Mouse (Mus musculus) heart, embryonic 15.5 days (tissue): Measurements from ENCODE around the gene Iqcj. TPM values are rescaled to one million over a fixed set of nuclear protein-coding genes. Genes with fewer than 3 reads are reported as not detected.

Experiments
- ATAC-seq: fragments of 200-750 bp; cut with Nextera tagmentation; replicated peaks from 2 replicates; pipeline ENCODE4 v1.8.0; 2017; ENCODE audit warnings: low read depth, moderate TSS enrichment; ENCODE audit not compliant: insufficient number of reproducible peaks, insufficient read depth, low FRiP score
- H3K27ac ChIP-seq: fragments of 300-500 bp; sonication (generic); 2 replicates; pipeline ENCODE4 v1.5.1; 2015; ENCODE audit warnings: mild to moderate bottlenecking, inconsistent platforms
- H3K27me3 ChIP-seq: fragments of 300-500 bp; sonication (generic); 2 replicates; pipeline ENCODE4 v1.6.1; 2015; ENCODE audit warnings: inconsistent platforms
- H3K36me3 ChIP-seq: fragments of 300-500 bp; sonication (generic); 2 replicates; pipeline ENCODE4 v1.6.1; 2015; ENCODE audit warnings: mild to moderate bottlenecking, inconsistent platforms
- H3K4me1 ChIP-seq: fragments of 300-500 bp; sonication (generic); replicated peaks from 2 replicates; pipeline ENCODE4 v1.6.1; 2015; ENCODE audit warnings: inconsistent platforms
- H3K4me2 ChIP-seq: fragments of 300-500 bp; sonication (generic); 2 replicates; pipeline ENCODE4 v1.6.1; 2015; ENCODE audit warnings: inconsistent platforms, mild to moderate bottlenecking, moderate library complexity
- H3K4me3 ChIP-seq: fragments of 300-500 bp; sonication (generic); 2 replicates; pipeline ENCODE4 v1.5.1; 2015; ENCODE audit warnings: mild to moderate bottlenecking, inconsistent platforms
- H3K9ac ChIP-seq: fragments of 300-500 bp; sonication (generic); 2 replicates; pipeline ENCODE4 v1.6.1; 2015; ENCODE audit warnings: mild to moderate bottlenecking, inconsistent platforms
- H3K9me3 ChIP-seq: fragments of 300-500 bp; sonication (generic); replicated peaks from 2 replicates; pipeline ENCODE4 v1.6.1; 2016; ENCODE audit warnings: inconsistent platforms
- WGBS: fragments of 180-500 bp; shearing (Covaris S2); methylation state at CpG from one replicate; pipeline ENCODE4 v1.1.7; 2015; ENCODE audit warnings: mixed read lengths; 5-methylcytosine and 5-hydroxymethylcytosine counted together
- polyA plus RNA-seq: library from polyadenylated mRNA; unstranded; fragments of >200 nt; fragmentation: Nextera tagmentation; extraction: Ambion mirVana; gene quantifications from 2 replicates; pipeline ENCODE4 v1.2.1, GENCODE M21; 2015

Iqcj gene
- polyA plus RNA-seq, 1 experiment from 2014 or later: not detected

- 58% methylated on average over 7 of the region's 7 CpGs for WGBS
- Histone ChIP-seq H3K4me2 (no peak overlapping the region), H3K9ac (no peak overlapping the region), H3K9me3 (no peaks in the 10 kb centered on the region), H3K27me3 (no peaks in the 10 kb centered on the region), H3K4me3 (no peak overlapping the region), H3K4me1 (no peaks in the 10 kb centered on the region), H3K27ac (no peak overlapping the region), H3K36me3 (no peaks in the 10 kb centered on the region)
- no peak for ATAC-seq
Observed at GRCm38 (mm10) chr3:67959672-67960071, 67.7 kb downstream of the Iqcj start.

GRCm38 (mm10) chr3:67960133-67960532 lies 68.1 kb downstream of the Iqcj start:
- no peaks in the 10 kb centered on the region for H3K36me3 ChIP-seq
- no peaks in the 10 kb centered on the region for H3K4me1 ChIP-seq
- 45% methylated on average over 3 of the region's 3 CpGs for WGBS
- no peak overlapping the region for H3K4me3 ChIP-seq
- no peak overlapping the region for H3K4me2 ChIP-seq
- no peaks in the 10 kb centered on the region for H3K27me3 ChIP-seq
- H3K9ac ChIP-seq: no peak overlapping the region
- no peak for ATAC-seq
- H3K9me3 ChIP-seq: no peaks in the 10 kb centered on the region
- no peak overlapping the region for H3K27ac ChIP-seq

GRCm38 (mm10) chr3:67960727-67961126 lies 68.7 kb downstream of the Iqcj start:
- Histone ChIP-seq H3K27ac (no peak overlapping the region), H3K9ac (no peak overlapping the region), H3K4me1 (no peaks in the 10 kb centered on the region), H3K36me3 (no peaks in the 10 kb centered on the region), H3K4me2 (no peak overlapping the region), H3K4me3 (no peak overlapping the region), H3K9me3 (no peaks in the 10 kb centered on the region), H3K27me3 (no peaks in the 10 kb centered on the region)
- no peak for ATAC-seq

- Histone ChIP-seq H3K4me1 (no peaks in the 10 kb centered on the region), H3K9ac (no peak overlapping the region), H3K4me2 (no peak overlapping the region), H3K9me3 (no peaks in the 10 kb centered on the region), H3K36me3 (no peaks in the 10 kb centered on the region), H3K4me3 (no peak overlapping the region), H3K27me3 (no peaks in the 10 kb centered on the region), H3K27ac (no peak overlapping the region)
- 75% methylated on average over 6 of the region's 6 CpGs for WGBS
- no peak for ATAC-seq
Observed at GRCm38 (mm10) chr3:67961934-67962639, 70.1 kb downstream of the Iqcj start.

- Histone ChIP-seq H3K9me3 (no peaks in the 10 kb centered on the region; the same call in 1 of the 2 replicates), H3K4me2 (no peak overlapping the region), H3K4me3 (no peak overlapping the region), H3K4me1 (no peaks in the 10 kb centered on the region), H3K9ac (no peak overlapping the region), H3K27ac (no peak overlapping the region), H3K27me3 (no peaks in the 10 kb centered on the region), H3K36me3 (no peaks in the 10 kb centered on the region)
- WGBS: 69% methylated on average over 2 of the region's 2 CpGs
- ATAC-seq: no peak
Observed at GRCm38 (mm10) chr3:67974340-67974998, 82.4 kb downstream of the Iqcj start.

GRCm38 (mm10) chr3:67980006-67980405 lies 88.0 kb downstream of the Iqcj start:
- no peaks in the 10 kb centered on the region for H3K36me3 ChIP-seq
- H3K4me3 ChIP-seq: no peak overlapping the region
- H3K27ac ChIP-seq: no peak overlapping the region
- H3K9me3 ChIP-seq: no peaks in the 10 kb centered on the region
- 55% methylated on average over 1 of the region's 1 CpGs for WGBS
- ATAC-seq: no peak
- H3K4me1 ChIP-seq: no peaks in the 10 kb centered on the region
- no peak overlapping the region for H3K4me2 ChIP-seq
- no peaks in the 10 kb centered on the region for H3K27me3 ChIP-seq
- no peak overlapping the region for H3K9ac ChIP-seq

GRCm38 (mm10) chr3:67983329-67983728 lies 91.3 kb downstream of the Iqcj start:
- no peak for ATAC-seq
- 0 out of 2 replicates have a peak overlapping the region, but pooled peaks have one; percentile 13 for H3K4me2 ChIP-seq

GRCm38 (mm10) chr3:68002415-68002814 lies 110.4 kb downstream of the Iqcj start:
- H3K9ac ChIP-seq: no peak overlapping the region
- WGBS: 74% methylated on average over 4 of the region's 4 CpGs
- ATAC-seq: no peak
- H3K36me3 ChIP-seq: no peaks in the 10 kb centered on the region
- no peaks in the 10 kb centered on the region for H3K9me3 ChIP-seq
- no peak overlapping the region for H3K27ac ChIP-seq
- no peak overlapping the region for H3K4me2 ChIP-seq
- H3K4me1 ChIP-seq: no peaks in the 10 kb centered on the region
- no peaks in the 10 kb centered on the region for H3K27me3 ChIP-seq
- H3K4me3 ChIP-seq: no peak overlapping the region

More at GRCm38 (mm10) chr3:67983329-67983728, 91.3 kb downstream of the Iqcj start:
- Histone ChIP-seq H3K4me3 (no peak overlapping the region), H3K36me3 (no peaks in the 10 kb centered on the region), H3K27me3 (no peaks in the 10 kb centered on the region), H3K4me1 (no peaks in the 10 kb centered on the region), H3K27ac (no peak overlapping the region), H3K9ac (no peak overlapping the region), H3K9me3 (no peaks in the 10 kb centered on the region)
- WGBS: 33% methylated on average over 12 of the region's 12 CpGs

- no peaks in the 10 kb centered on the region for H3K4me1 ChIP-seq
- no peaks in the 10 kb centered on the region for H3K9me3 ChIP-seq
- H3K27me3 ChIP-seq: no peaks in the 10 kb centered on the region
- H3K4me3 ChIP-seq: no peak overlapping the region
- H3K4me2 ChIP-seq: no peak overlapping the region
- H3K27ac ChIP-seq: no peak overlapping the region
- H3K36me3 ChIP-seq: no peaks in the 10 kb centered on the region
- H3K9ac ChIP-seq: no peak overlapping the region
- no peak for ATAC-seq
Observed at GRCm38 (mm10) chr3:68012342-68012741, 120.3 kb downstream of the Iqcj start.

- H3K27me3 ChIP-seq: no peaks in the 10 kb centered on the region
- no peaks in the 10 kb centered on the region for H3K4me1 ChIP-seq
- no peak overlapping the region for H3K9ac ChIP-seq
- no peaks in the 10 kb centered on the region for H3K36me3 ChIP-seq
- no peak overlapping the region for H3K27ac ChIP-seq
- no peaks in the 10 kb centered on the region for H3K9me3 ChIP-seq
- whole genome bisulfite sequencing: 48% methylated on average over 1 of the region's 1 CpGs
- H3K4me2 ChIP-seq: no peak overlapping the region
- no peak overlapping the region for H3K4me3 ChIP-seq
- ATAC-seq: no peak
Observed at GRCm38 (mm10) chr3:68015786-68016185, 123.8 kb downstream of the Iqcj start.

GRCm38 (mm10) chr3:68019401-68019800 lies 127.4 kb downstream of the Iqcj start:
- H3K27ac ChIP-seq: no peak overlapping the region
- H3K4me1 ChIP-seq: no peaks in the 10 kb centered on the region
- no peak overlapping the region for H3K4me3 ChIP-seq
- 57% methylated on average over 4 of the region's 4 CpGs for WGBS
- H3K9me3 ChIP-seq: no peaks in the 10 kb centered on the region
- H3K9ac ChIP-seq: no peak overlapping the region
- H3K27me3 ChIP-seq: no peaks in the 10 kb centered on the region
- no peaks in the 10 kb centered on the region for H3K36me3 ChIP-seq
- no peak overlapping the region for H3K4me2 ChIP-seq
- no peak for ATAC-seq

GRCm38 (mm10) chr3:68036097-68036496 lies 144.1 kb downstream of the Iqcj start:
- no peak overlapping the region for H3K4me3 ChIP-seq
- H3K36me3 ChIP-seq: no peaks in the 10 kb centered on the region
- H3K27ac ChIP-seq: no peak overlapping the region
- no peaks in the 10 kb centered on the region for H3K27me3 ChIP-seq
- no peaks in the 10 kb centered on the region for H3K9me3 ChIP-seq
- H3K9ac ChIP-seq: no peak overlapping the region
- H3K4me1 ChIP-seq: no peaks in the 10 kb centered on the region
- WGBS: 52% methylated on average over 3 of the region's 3 CpGs
- no peak for ATAC-seq
- H3K4me2 ChIP-seq: no peak overlapping the region
